Mouse (Mus musculus): ENCODE measurements around the gene Pak4. TPM values are rescaled to one million over a fixed set of nuclear protein-coding genes. Genes with fewer than 3 reads are reported as not detected.

The Pak4 gene
- polyA plus RNA-seq, 1 experiment from 2014 or later = 34.3 TPM

- H3K9ac ChIP-seq = 0 out of 2 replicates have a peak overlapping the region, but pooled peaks have one; percentile 1
- H3K9me3 ChIP-seq (replicated peaks) = no peaks in the 10 kb centered on the region
- peaks cover 11% of the 10 kb centered on the region for H3K4me1 ChIP-seq
- H3K4me2 ChIP-seq (replicated peaks) = no peak overlapping the region
- H3K27me3 ChIP-seq = no peaks in the 10 kb centered on the region
- 58% methylated on average over 5 of the region's 5 CpGs for WGBS
- H3K4me3 ChIP-seq = no peak overlapping the region
- peak overlapping the region; percentile 4; the same call in 1 of the 2 replicates for H3K27ac ChIP-seq
- peaks cover 30% of the 10 kb centered on the region for H3K36me3 ChIP-seq
- no peak for ATAC-seq (ENCODE audit: low FRiP score)
Measured at GRCm38 (mm10) chr7:28570982-28571682, 26.9 kb downstream of the Pak4 start.

- WGBS = 73% methylated on average over 12 of the region's 12 CpGs
- Histone ChIP-seq H3K4me3 (no peak overlapping the region), H3K36me3 (peaks cover 35% of the 10 kb centered on the region), H3K27ac (peak overlapping the region; percentile 4; the same call in 1 of the 2 replicates), H3K9me3 (replicated peaks) (no peaks in the 10 kb centered on the region), H3K27me3 (no peaks in the 10 kb centered on the region), H3K4me1 (peaks cover 11% of the 10 kb centered on the region), H3K4me2 (replicated peaks) (no peak overlapping the region), H3K9ac (0 out of 2 replicates have a peak overlapping the region, but pooled peaks have one; percentile 1)
- ATAC-seq (ENCODE audit: low FRiP score) = no peak
Measured at GRCm38 (mm10) chr7:28570291-28570981, 27.5 kb downstream of the Pak4 start.

- Histone ChIP-seq H3K4me1 (peaks cover 11% of the 10 kb centered on the region), H3K4me2 (replicated peaks) (no peak overlapping the region), H3K4me3 (no peak overlapping the region), H3K9ac (no peak overlapping the region), H3K27ac (no peak overlapping the region), H3K36me3 (peaks cover 57% of the 10 kb centered on the region), H3K9me3 (replicated peaks) (no peaks in the 10 kb centered on the region), H3K27me3 (no peaks in the 10 kb centered on the region)
- no peak for ATAC-seq (ENCODE audit: low FRiP score)
Measured at GRCm38 (mm10) chr7:28568253-28568652, 29.7 kb downstream of the Pak4 start.

- no peak for ATAC-seq (ENCODE audit: low FRiP score)
- H3K36me3 ChIP-seq = peaks cover 64% of the 10 kb centered on the region
Measured at GRCm38 (mm10) chr7:28567539-28567938, 30.4 kb downstream of the Pak4 start.

GRCm38 (mm10) chr7:28565407-28565806 is 32.6 kb downstream of the Pak4 start:
- Histone ChIP-seq H3K27ac (no peak overlapping the region), H3K4me1 (peaks cover 1% of the 10 kb centered on the region; the same call in 1 of the 2 replicates), H3K36me3 (peaks cover 76% of the 10 kb centered on the region), H3K4me3 (no peak overlapping the region), H3K4me2 (replicated peaks) (no peak overlapping the region), H3K9me3 (replicated peaks) (no peaks in the 10 kb centered on the region), H3K9ac (no peak overlapping the region), H3K27me3 (no peaks in the 10 kb centered on the region)
- ATAC-seq (ENCODE audit: low FRiP score) = no peak
- 91% methylated on average over 5 of the region's 5 CpGs for WGBS

More at GRCm38 (mm10) chr7:28567539-28567938, 30.4 kb downstream of the Pak4 start:
- no peak overlapping the region for H3K9ac ChIP-seq
- no peaks in the 10 kb centered on the region for H3K9me3 ChIP-seq (replicated peaks)
- 93% methylated on average over 4 of the region's 4 CpGs for WGBS
- H3K4me1 ChIP-seq = peaks cover 11% of the 10 kb centered on the region
- H3K4me2 ChIP-seq (replicated peaks) = no peak overlapping the region
- no peak overlapping the region for H3K4me3 ChIP-seq
- no peaks in the 10 kb centered on the region for H3K27me3 ChIP-seq
- H3K27ac ChIP-seq = no peak overlapping the region

GRCm38 (mm10) chr7:28562951-28563350 is 35.0 kb downstream of the Pak4 start:
- no peak overlapping the region for H3K4me2 ChIP-seq (replicated peaks)
- no peaks in the 10 kb centered on the region for H3K9me3 ChIP-seq (replicated peaks)
- H3K4me1 ChIP-seq = 0 out of 2 replicates have a peak, but pooled peaks cover 2% of the 10 kb centered on the region
- no peak overlapping the region for H3K4me3 ChIP-seq
- no peak for ATAC-seq (ENCODE audit: low FRiP score)
- H3K36me3 ChIP-seq = peaks cover 85% of the 10 kb centered on the region
- H3K27ac ChIP-seq = no peak overlapping the region
- 95% methylated on average over 13 of the region's 13 CpGs for WGBS
- no peaks in the 10 kb centered on the region for H3K27me3 ChIP-seq
- H3K9ac ChIP-seq = no peak overlapping the region

- Histone ChIP-seq H3K36me3 (peaks cover 79% of the 10 kb centered on the region), H3K27ac (no peak overlapping the region), H3K27me3 (no peaks in the 10 kb centered on the region), H3K9me3 (replicated peaks) (no peaks in the 10 kb centered on the region), H3K9ac (no peak overlapping the region), H3K4me3 (no peak overlapping the region), H3K4me2 (replicated peaks) (no peak overlapping the region), H3K4me1 (0 out of 2 replicates have a peak, but pooled peaks cover 2% of the 10 kb centered on the region)
- 86% methylated on average over 13 of the region's 13 CpGs for WGBS
- ATAC-seq (ENCODE audit: low FRiP score) = no peak
Measured at GRCm38 (mm10) chr7:28562371-28562770, 35.6 kb downstream of the Pak4 start.

GRCm38 (mm10) chr7:28561967-28562366 is 36.0 kb downstream of the Pak4 start:
- peaks cover 75% of the 10 kb centered on the region for H3K36me3 ChIP-seq
- ATAC-seq (ENCODE audit: low FRiP score) = no peak
- H3K4me2 ChIP-seq (replicated peaks) = no peak overlapping the region
- no peaks in the 10 kb centered on the region for H3K27me3 ChIP-seq
- no peaks in the 10 kb centered on the region for H3K9me3 ChIP-seq (replicated peaks)
- 88% methylated on average over 11 of the region's 11 CpGs for WGBS
- no peak overlapping the region for H3K4me3 ChIP-seq
- no peak overlapping the region for H3K27ac ChIP-seq
- 0 out of 2 replicates have a peak, but pooled peaks cover 2% of the 10 kb centered on the region for H3K4me1 ChIP-seq
- H3K9ac ChIP-seq = no peak overlapping the region

GRCm38 (mm10) chr7:28560856-28561255 is 37.1 kb downstream of the Pak4 start:
- peaks cover 67% of the 10 kb centered on the region for H3K36me3 ChIP-seq
- ATAC-seq (ENCODE audit: low FRiP score) = no peak

GRCm38 (mm10) chr7:28558486-28558885 is 39.5 kb downstream of the Pak4 start:
- ATAC-seq (ENCODE audit: low FRiP score) = no peak
- Histone ChIP-seq H3K4me1 (0 out of 2 replicates have a peak, but pooled peaks cover 2% of the 10 kb centered on the region), H3K36me3 (peaks cover 43% of the 10 kb centered on the region), H3K9me3 (replicated peaks) (no peaks in the 10 kb centered on the region), H3K9ac (no peak overlapping the region), H3K4me3 (no peak overlapping the region), H3K27ac (no peak overlapping the region), H3K27me3 (no peaks in the 10 kb centered on the region), H3K4me2 (replicated peaks) (no peak overlapping the region)
- WGBS = 65% methylated on average over 4 of the region's 4 CpGs

More at GRCm38 (mm10) chr7:28560856-28561255, 37.1 kb downstream of the Pak4 start:
- WGBS = 93% methylated on average over 10 of the region's 10 CpGs
- Histone ChIP-seq H3K27ac (no peak overlapping the region), H3K4me3 (no peak overlapping the region), H3K27me3 (no peaks in the 10 kb centered on the region), H3K4me1 (0 out of 2 replicates have a peak, but pooled peaks cover 2% of the 10 kb centered on the region), H3K4me2 (replicated peaks) (no peak overlapping the region), H3K9me3 (replicated peaks) (no peaks in the 10 kb centered on the region), H3K9ac (no peak overlapping the region)

GRCm38 (mm10) chr7:28557708-28558107 is 40.3 kb downstream of the Pak4 start:
- Histone ChIP-seq H3K27me3 (no peaks in the 10 kb centered on the region), H3K9ac (no peak overlapping the region), H3K36me3 (peaks cover 35% of the 10 kb centered on the region), H3K9me3 (replicated peaks) (no peaks in the 10 kb centered on the region; the same call in 1 of the 2 replicates), H3K4me2 (replicated peaks) (no peak overlapping the region), H3K4me1 (0 out of 2 replicates have a peak, but pooled peaks cover 2% of the 10 kb centered on the region), H3K27ac (no peak overlapping the region), H3K4me3 (no peak overlapping the region)
- WGBS = 77% methylated on average over 6 of the region's 6 CpGs
- no peak for ATAC-seq (ENCODE audit: low FRiP score)

GRCm38 (mm10) chr7:28557069-28557468 is 40.9 kb downstream of the Pak4 start:
- 84% methylated on average over 5 of the region's 5 CpGs for WGBS
- ATAC-seq (ENCODE audit: low FRiP score) = no peak

More at GRCm38 (mm10) chr7:28557069-28557468, 40.9 kb downstream of the Pak4 start:
- Histone ChIP-seq H3K4me1 (0 out of 2 replicates have a peak, but pooled peaks cover 2% of the 10 kb centered on the region), H3K9ac (no peak overlapping the region), H3K4me2 (replicated peaks) (no peak overlapping the region), H3K27ac (no peak overlapping the region), H3K9me3 (replicated peaks) (peaks cover 2% of the 10 kb centered on the region; the same call in 1 of the 2 replicates), H3K4me3 (no peak overlapping the region), H3K36me3 (peaks cover 29% of the 10 kb centered on the region), H3K27me3 (no peaks in the 10 kb centered on the region)
